Mouse (Mus musculus) heart, adult 9 months (tissue): ENCODE results near the gene Golga1.
"Not testable (repeated sequence)": the region's sequence is repeated elsewhere in the genome, so short reads cannot be mapped to it uniquely, and the experiment has no call there.

Experiments
- DNase-seq, 2 experiments: peaks; one replicate each; pipeline ENCODE4 v3.0.0; 2022; ENCODE audit warnings: low spot score in 2 of 2

The Golga1 gene

DNA sequence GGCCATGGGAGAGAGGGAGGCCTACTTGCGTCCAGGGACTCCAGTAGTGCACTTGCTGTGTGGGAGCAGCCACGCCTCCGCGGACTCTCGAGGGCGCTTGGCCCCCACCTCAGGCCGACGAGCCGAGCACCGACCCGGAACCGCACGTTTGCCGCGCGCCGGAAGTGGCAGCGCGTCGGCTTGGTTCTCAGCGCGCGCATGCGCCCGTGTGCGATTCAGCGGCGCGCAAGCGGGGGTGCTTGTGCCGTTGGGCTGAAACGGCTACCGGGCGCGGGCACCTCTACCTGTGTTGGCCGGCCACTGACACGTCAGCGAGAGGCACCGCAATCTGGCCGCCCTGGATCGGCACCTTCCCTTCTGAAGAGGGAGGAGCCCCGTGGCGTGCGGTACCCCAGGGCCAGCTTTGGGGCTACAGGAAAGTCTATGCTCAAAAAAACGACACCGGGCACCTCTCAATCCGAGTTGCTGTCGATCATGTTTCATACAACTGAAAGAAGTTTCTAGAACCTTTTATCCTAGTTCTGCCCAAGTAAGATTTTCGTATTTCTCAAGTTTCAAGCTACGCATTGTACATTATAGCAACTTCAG, at the start of gene Golga1:
Golga1 (minus strand) TSS at position 142 of the 588 bp plus-strand sequence.
- DNase-seq = peak; percentile 88 to 89

DNA sequence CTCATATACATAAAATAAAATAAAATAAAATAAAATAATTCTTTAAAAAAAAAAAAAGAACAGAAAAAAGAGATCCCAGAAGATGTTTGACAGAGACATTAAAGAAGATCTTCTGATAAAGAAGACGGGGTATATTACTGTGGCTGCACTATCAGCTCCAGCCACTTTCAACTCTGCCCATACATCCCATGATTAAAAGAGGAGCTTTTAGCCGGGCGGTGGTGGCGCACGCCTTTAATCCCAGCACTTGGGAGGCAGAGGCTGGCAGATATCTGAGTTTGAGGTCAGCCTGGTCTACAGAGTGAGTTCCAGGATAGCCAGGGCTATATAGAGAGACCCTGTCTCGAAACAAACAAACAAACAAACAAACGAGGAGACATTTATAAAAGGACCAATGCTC, 48.8 kb upstream of the Golga1 start:
- DNase-seq = no peak

DNA sequence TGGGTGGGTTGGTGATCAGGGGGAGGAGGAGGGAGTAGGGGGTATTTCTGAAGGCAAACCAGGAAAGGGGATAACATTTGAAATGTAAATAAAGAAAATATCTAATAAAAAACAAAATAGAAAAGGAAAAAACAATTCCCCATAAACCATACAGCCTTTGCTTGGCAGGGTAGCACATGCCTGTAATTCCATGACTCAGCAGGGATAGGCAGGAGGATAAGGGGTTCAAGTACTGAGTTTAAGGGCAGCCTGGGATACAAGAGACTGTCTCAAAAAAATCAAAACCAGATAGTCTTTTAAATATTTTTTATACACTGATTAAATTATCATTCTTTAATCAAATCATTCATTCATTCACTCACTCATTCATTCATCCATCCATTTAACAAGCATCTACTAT, 45.2 kb upstream of the Golga1 start:
- no peak for DNase-seq

DNA sequence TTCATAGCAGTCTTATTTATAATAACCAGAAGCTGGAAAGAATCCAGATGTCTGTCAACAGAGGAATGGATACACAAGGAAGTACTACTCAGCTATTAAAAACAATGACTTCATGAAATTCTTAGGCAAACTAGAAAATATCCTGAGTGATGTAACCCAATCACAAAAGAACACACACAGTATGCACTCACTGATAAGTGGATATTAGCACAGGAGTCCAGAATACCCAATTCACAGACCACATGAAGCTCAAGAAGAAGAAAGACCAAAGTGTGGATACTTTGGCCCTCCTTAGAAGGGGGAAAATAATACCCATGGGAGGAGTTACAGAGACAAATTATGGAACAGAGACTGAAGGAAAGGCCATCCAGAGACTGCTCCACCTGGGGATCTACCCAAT, 44.4 kb upstream of the Golga1 start:
- DNase-seq = not testable (repeated sequence)

DNA sequence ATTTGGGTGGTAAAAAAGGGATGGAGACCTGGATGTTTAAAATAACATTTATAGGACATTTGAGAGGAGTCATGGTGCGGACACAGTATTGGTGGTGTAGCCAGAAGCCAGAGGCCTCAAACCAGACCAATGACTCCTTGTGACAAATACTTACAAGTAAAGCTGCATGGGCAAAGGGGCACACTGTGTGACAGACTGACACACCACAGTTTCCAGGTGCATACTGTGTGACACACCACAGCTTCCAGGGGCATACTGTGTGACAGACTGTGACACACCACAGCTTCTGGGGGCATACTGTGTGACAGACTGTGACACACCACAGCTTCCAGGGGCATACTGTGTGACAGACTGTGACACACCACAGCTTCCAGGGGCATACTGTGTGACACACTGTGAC, 34.6 kb upstream of the Golga1 start:
- not testable (repeated sequence) for DNase-seq

DNA sequence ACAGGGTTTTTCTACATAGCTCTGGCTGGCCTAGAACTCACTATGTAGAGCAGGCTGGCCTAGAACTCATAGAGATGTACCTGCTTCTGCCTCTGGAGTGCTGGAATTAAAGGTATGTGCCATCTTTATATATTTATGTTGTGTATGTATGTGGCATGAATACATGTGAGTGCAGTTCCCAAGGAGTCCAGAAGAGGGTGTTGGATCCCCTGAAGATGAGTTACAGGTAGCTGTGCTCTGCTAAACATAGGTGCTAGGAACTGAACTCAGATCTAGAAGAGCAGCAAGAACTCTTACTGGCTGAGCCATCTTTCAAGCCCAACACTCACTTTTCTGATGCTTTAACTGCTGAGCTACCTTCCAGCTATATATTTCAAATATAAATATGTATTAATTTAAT, 32.7 kb upstream of the Golga1 start:
- DNase-seq = no peak

DNA sequence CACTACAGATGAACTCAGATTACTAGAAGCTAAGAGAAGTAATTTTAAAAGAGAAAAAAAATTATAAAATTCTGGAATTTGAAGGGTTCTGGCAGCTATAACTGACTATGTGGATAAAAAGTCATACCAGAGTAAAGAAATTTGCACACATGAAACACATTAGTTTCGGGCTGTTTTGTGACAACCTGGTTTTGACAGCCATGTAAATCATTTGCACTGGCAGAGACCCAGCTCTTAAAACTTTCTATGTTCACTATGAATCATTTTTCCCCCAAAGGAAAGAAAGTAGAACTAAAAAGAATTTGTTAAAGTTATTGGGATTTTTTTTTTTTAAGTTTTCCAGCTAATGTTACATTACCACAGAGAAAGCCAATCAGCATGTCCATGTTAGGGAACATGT, 26.6 kb upstream of the Golga1 start:
- DNase-seq = no peak

DNA sequence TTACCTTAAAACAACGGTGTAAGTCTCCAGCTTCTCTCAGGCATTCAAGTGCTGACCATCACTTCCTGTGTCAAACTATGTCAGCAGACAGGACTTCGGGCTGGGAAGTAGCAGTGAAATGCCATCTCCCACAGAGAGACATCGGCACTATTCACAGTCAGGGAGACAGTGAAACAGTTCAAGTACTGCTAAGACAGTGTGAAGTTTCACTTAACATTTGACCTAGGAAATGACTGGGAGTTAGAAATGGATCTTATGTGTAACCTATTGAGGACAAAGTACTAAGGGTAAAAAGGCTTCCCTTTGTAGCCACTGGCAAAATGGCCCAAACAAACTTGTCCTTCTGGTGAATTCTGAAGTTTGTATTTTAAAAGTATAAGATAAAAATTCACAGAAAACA, 17.4 kb upstream of the Golga1 start:
- DNase-seq = no peak

DNA sequence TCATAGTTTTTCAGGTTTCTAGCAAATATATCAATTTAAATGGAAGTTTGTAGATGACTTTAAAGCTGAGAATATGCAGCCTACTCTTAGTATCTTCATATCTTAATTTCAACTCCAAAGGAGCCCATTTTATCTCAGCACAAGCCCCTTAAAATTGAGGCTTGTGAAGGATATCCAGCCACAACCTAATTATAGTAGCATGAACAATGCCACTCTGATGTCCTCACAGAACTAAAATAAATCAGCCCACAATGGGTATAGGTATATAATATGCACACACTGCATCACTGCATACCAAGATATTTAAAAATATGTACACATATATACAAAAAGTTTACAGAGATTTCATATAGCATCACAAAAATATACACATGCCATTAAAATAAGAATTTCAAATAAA, 5.3 kb upstream of the Golga1 start:
- DNase-seq = no peak

DNA sequence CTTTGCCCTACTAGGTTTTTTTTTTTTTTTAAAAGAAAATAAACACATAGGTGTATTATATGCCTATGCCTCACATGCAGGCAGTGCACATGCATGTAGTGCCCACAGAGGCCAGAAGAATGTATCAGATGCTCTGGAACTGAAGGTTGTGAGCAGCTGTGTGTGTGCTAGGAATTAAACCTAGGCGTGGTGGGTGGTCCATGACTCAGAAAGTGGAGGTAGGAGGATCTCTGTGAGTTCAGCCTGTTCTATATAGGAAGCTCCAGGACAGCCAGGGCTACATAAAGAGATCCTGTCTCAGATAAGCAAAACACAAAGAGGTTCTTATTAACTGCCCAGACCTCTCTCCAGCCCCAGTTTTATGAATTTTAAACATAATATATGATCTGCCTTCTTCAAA, 3.8 kb upstream of the Golga1 start:
- DNase-seq = no peak

DNA sequence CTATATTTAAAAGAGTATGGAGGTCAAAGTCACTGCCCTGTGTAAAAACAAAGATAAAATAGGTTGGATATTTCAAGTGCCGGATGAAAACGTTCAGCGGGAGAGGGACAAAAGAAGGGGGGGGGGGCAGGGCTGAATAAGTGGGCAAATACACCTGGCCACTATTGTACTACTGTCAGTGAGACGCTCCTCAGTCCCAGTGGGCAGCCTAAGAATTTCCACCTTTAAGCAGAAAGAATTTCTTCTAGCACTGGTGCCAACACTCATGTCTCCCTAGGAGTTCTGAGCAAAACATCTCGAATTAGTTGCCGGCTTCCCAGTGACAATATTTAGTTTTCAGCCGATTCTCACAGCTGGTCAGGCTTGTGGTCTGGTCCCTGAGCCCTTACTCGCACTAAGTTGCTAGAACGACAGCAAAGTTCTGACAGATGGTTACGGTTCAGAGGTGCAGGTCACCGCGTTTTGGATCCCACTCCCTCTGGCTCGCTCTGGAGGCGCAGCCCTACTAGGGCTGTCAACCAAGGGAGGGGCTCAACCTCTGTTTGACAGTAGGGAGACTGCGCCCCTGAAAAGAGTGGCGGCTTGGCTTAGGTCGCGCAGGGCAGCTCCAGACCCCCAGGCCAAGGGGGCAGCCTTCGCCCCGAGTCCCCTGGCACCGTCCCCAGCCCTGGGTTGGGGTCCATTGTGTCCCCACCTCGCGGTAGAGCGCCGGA, 498 bp downstream of the Golga1 start:
- no peak for DNase-seq

DNA sequence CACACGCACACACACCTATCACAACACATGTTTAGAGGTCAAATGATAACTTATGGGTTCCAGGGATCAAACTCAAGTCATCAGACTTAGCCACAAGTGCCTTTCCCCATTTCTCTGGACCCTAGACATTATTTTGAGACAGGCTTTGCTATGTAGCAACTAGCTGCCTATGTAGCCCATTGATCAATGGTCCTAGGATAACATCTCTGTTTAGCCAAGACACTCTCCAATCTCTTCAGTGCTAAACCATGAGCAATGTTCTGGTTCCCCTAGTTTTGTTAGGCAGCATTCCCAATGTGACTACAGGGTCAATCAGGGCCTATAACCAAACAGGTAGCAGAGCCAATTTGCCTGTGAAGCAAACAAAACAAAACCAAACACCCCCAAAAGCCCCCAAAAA, 16.8 kb downstream of the Golga1 start:
- DNase-seq = no peak

DNA sequence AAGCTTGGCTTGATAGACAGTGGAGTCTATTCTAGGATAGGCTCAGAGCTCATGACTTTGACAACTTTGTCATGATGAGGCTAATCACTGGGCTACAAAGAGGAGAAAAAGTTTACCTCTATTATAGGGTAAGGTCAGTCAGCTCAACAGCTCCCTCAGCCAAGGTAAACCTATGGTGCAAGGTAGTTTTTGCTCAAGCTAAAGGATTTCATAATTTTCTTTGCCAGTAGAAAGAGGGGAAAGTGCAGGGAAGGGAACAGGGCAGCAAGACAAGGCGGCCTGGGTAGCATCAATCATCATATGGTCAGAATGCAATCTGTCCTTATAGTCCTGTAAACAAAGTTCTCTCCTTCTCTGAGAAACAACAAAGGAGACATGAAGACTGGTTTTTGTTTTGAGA, 25.1 kb downstream of the Golga1 start:
- no peak for DNase-seq

DNA sequence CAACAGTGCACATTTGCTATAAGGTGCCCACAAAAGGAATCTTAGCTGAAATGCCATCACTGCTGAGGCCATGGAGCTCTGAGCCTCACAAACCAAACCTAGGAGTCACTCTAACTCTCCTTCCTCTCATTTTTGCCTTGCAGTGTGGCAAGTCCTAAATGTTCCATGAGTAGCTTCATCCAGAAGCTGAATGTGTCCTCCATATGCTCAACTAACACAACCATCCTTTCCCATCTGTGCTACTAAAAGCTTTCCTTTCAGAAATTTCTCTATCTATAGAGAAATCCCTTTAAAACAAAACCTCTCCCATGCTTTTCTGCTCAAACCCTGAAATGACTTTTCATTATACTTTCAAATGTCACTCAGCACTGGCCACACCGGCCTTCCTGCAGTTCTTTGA, 33.7 kb downstream of the Golga1 start:
- no peak for DNase-seq

DNA sequence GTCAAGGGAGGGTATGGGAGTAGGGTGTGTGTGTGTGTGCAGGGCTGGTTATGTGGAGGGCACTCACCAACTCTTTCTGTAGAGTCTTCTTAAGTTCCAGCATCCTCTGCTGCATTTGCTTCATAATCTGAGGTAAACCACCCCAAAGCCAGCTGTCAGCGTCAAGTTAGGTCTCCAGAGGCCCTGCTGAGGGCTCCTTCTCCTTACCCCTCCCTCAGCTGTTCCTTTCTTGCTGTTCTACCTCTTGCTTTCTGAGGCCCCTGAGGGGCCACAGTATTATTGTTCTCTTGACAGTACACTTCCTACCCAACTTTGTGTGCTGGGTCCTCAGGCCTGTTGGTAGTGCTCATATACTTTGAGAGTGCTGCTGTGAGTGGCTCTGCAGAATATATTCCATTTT, 45.3 kb downstream of the Golga1 start:
- no peak for DNase-seq

DNA sequence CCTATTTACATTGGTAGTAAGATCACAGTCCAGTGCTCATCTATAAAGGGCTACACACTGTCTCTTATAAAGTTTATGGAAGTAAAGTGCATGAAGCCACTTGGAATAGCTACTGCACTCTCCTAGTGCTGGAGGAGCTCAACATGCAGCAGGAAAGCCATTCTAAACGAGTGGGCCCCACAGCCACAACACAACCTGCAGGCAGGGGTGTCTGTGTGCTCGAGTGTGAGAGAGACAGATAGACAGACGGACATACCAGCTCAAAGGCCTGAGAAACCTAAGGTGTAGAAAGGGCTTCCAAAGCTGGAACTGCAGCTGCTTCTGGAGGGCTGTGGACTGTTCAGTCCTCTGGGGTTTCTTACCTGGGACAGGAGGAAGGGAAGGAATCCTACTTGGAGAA, 48.8 kb downstream of the Golga1 start:
- no peak for DNase-seq

DNA sequence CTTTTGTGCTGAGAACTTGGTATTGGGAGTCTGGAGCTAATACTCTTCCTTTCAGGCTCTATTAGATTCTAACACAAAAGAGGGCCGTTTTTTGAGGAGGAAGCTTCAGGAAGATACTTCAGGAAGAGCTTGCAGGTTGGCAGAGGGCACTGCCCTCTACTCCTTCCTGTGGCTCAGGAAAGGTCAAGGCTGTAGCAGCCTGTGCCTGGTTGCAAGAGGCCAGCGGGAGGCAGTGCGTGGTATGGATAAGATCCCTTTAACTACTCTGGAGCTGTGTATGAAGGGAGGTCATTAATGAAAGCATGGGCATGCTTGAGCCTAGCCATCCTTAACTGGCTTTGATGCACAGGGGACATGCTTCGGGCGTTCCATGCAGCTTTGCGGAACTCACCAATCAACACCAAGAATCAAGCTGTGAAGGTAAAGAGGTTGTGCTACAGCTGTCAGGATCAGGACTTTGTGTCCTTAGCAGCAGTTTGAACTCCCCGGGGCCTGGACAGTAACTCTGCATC, 52.5 kb downstream of the Golga1 start:
- DNase-seq = no peak

DNA sequence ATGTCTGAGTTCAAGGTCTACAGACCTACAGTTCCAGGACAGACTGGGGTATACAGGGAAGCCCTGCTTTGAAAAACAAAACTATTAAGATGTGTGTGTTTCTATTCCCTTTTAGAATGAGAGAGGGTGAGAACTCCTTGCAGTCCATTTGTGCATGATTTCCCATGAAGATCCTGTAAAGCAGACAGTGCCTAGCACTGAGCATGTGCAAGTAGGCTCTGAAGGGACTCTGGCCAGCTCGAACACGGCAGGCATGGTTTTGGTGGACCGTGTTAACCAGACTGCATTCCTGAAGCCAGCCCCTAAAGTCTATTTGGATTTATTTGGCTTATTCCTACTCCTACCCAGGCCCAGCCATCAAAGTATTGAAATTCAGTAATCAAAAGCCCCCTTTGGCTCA, 53.4 kb downstream of the Golga1 start:
- DNase-seq = no peak

DNA sequence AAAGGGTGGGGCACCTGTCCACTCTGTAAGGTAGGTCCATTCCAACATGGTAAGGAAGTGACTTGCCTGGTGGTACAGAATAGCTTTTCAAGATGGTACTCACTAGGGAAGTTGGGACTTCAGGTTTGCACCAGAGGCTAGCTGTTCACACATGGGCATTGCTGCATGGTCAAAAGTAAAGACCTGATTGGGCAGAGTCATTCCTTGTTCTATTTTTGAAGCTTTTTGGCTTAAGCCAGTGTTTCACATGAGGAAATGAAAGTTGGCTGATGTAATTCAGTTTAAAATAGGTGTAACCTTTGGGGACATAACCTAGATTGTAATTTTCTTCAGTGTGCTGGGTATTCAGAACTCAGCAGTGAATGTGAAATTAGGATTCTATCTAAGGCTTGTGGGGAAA, 54.1 kb downstream of the Golga1 start:
- peak; percentile 43 to 56 for DNase-seq

DNA sequence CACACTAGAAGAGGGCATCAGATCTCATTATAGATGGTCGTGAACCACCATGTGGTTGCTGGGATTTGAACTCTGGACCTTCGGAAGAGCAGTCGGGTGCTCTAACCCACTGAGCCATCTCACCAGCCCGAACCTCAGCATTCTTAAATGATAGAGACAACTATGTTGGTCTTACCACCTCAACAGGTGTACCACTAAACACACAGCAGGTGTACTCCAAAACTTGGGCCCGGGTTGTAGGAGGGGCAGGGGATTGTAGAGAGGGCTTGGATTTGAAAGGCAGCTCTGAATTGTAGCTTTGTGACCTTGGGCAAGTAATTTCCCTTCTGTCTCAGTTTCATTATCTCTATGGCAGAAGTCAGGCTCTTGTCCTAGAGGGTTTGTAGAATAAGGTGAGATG, 55.2 kb downstream of the Golga1 start:
- DNase-seq = not testable (repeated sequence)

DNA sequence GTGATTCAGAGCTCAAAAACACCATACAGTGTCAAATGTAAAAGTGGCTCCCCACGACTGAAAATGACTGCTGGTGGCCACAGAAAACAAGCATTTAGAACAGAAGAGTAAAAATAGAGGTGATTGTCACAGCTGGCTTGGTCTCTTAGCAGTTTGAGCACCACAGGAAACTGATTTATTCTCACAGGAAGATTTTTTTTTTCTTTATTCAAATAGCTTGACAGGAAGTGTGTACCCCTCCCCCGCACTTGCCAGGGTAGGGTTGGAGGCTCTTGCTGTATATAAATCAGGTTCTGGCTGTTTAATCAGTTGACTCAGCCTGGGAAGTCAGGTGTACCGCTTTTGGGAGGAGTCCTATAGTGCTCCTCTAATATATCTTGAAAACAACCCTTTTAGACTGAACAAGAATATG, 56.4 kb downstream of the Golga1 start:
- peak in 1 of 2 experiments; percentile 31 for DNase-seq

DNA sequence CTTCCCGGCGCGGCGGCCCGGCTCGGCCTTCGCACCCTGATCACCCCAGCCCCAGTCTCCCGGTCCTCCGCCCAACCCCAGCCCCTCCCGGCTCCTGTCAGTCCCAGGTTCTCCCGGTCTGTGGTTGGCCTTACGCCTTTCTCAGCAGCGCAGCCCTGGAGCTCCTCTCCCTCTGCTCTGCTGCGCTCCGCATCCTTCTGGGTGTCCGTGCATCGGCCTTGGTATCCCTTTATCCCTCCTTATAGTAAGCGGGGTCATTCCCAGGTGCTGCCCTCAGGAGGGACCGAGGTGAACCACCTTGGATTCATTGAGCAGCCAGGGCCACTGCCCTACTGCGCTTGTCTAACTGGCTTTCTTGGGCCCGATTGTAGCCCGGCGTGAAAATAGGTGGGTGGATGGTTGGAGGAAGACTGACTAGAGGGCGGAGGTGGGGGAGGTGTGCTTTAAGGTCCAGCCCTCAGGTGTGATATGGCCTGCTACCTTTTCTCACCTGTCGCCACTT, 56.9 kb downstream of the Golga1 start:
- DNase-seq = no peak

DNA sequence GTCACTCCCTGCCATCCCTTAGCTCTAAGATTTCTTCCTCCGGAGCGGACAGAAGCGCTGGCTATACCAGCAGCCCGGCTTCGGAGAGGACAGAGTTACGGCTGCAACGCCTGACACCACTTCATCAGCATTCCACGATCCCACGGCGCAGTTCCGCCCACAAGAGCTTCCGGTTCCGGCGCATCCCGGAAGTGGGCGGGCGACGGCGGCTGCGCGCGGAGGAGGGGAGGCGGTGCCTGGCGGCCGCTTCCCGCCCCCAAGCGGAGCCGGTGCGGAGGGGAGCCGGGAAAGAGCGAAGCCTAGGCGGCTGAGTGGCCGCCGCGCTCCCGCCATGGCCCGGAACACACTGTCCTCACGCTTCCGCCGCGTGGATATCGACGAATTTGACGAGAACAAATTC, 57.5 kb downstream of the Golga1 start:
- DNase-seq = peak; percentile 92 to 93
